Mouse (Mus musculus) liver, embryonic 14 days (tissue): Measurements from ENCODE around the gene 4933434E20Rik. TPM values are rescaled to one million over a fixed set of nuclear protein-coding genes. Genes with fewer than 3 reads are reported as not detected.

Source experiments
- polyA plus RNA-seq: library from polyadenylated mRNA; depleted of rRNA; stranded (reverse); fragments of >200 nt; gene quantifications from 2 replicates; pipeline ENCODE4 v1.2.3, GENCODE M21; 2012; rRNA removed

Gene 4933434E20Rik
- 17.5 and 23.7 TPM in 2 replicates for polyA plus RNA-seq

GRCm38 (mm10) chr3:90051441-90052350 is at the start of gene 4933434E20Rik:
Gene 4933434E20Rik, plus strand, starts transcription at chr3:90051636.

GRCm38 (mm10) chr3:90052351-90053241 is 1.2 kb downstream of the 4933434E20Rik start, which contains the start of gene Ubap2l:
Gene Ubap2l, minus strand, starts transcription at chr3:90052628.

GRCm38 (mm10) chr3:90072294-90072693 is 20.9 kb downstream of the 4933434E20Rik start, which contains the start of gene Tpm3:
Gene Tpm3, plus strand, starts transcription at chr3:90072649.

DNA sequence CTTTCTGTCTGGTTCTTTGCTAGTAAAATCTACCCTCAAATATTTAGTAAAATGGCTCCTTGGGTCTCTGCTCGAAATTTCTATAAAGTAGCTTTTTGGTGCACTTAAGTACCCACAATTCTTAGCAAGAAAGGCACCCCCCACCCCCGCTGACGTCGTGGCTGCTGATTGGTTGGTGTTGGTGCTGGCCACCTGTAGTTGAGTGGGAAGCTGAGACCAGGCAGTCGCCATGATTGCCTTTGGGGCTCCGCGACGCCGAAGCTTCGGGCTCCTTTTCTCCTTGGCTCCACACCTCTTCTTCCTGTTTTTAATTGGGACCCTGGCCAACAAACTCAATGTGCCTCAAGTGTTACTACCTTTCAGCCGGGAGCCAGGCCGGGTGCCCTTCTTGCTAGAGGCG is 52.5 kb downstream of the 4933434E20Rik start, which contains the start of gene Nup210l:
Gene Nup210l, plus strand, starts transcription at position 195 of the 400 bp plus-strand sequence.

Other genes with a start within 250 kb of the 4933434E20Rik start
- 0.60 and 0.61 TPM in 2 replicates for gene She, start 220.3 kb upstream of the 4933434E20Rik start, polyA plus RNA-seq
- 0.78 and 1.2 TPM in 2 replicates for gene Il6ra, start 138.4 kb upstream of the 4933434E20Rik start, polyA plus RNA-seq
- 2.8 TPM in 2 replicates for gene Atp8b2, start 88.1 kb upstream of the 4933434E20Rik start, polyA plus RNA-seq
- gene Hax1, start 52.9 kb upstream of the 4933434E20Rik start, polyA plus RNA-seq, result 65.3 and 70.2 TPM in 2 replicates
- 52.3 and 56.0 TPM in 2 replicates for gene Ubap2l, start 992 bp downstream of the 4933434E20Rik start, polyA plus RNA-seq
- gene Tpm3, start 21.0 kb downstream of the 4933434E20Rik start, polyA plus RNA-seq, result 84.8 and 95.8 TPM in 2 replicates
- gene Nup210l, start 52.5 kb downstream of the 4933434E20Rik start, polyA plus RNA-seq, result 0.25 and 0.33 TPM in 2 replicates
- gene Rps27, start 162.0 kb downstream of the 4933434E20Rik start, polyA plus RNA-seq, result 1,354 and 1,509 TPM in 2 replicates
- 4.5 and 4.6 TPM in 2 replicates for gene Rab13, start 162.1 kb downstream of the 4933434E20Rik start, polyA plus RNA-seq
- 20.6 and 26.0 TPM in 2 replicates for gene Jtb, start 180.0 kb downstream of the 4933434E20Rik start, polyA plus RNA-seq
- 0.23 and 0.30 TPM in 2 replicates for gene Creb3l4, start 191.9 kb downstream of the 4933434E20Rik start, polyA plus RNA-seq
- gene Slc39a1, start 196.5 kb downstream of the 4933434E20Rik start, polyA plus RNA-seq, result 9.5 and 10.7 TPM in 2 replicates
- 6.6 and 7.9 TPM in 2 replicates for gene Crtc2, start 202.5 kb downstream of the 4933434E20Rik start, polyA plus RNA-seq
- gene Dennd4b, start 213.5 kb downstream of the 4933434E20Rik start, polyA plus RNA-seq, result 3.5 and 4.3 TPM in 2 replicates
- 4.7 and 5.7 TPM in 2 replicates for gene Gatad2b, start 241.5 kb downstream of the 4933434E20Rik start, polyA plus RNA-seq